Mouse (Mus musculus): ENCODE data around the gene Tac4. TPM values are rescaled to one million over a fixed set of nuclear protein-coding genes. Genes with fewer than 3 reads are reported as not detected.

Gene Tac4
- total RNA-seq, 2 experiments from 2014 or later: not detected

- DNase-seq (ENCODE audit: low spot score in 2 of 2): no peak
Measured at GRCm38 (mm10) chr11:95311425-95311807, 50.1 kb downstream of the Tac4 start.

- no peak for DNase-seq (ENCODE audit: low spot score in 2 of 2)
Measured at GRCm38 (mm10) chr11:95315215-95315955, 54.1 kb downstream of the Tac4 start.

- DNase-seq (ENCODE audit: low spot score in 2 of 2): no peak
Measured at GRCm38 (mm10) chr11:95318116-95318515, 56.8 kb downstream of the Tac4 start.

Other genes with a start within 250 kb of the Tac4 start
- gene Pdk2, start 220.2 kb upstream of the Tac4 start, total RNA-seq (2021): 100 to 1,000 TPM; 116 to 128 TPM
- gene Itga3, start 184.7 kb upstream of the Tac4 start, total RNA-seq (2021): 10 to 100 TPM; 17.2 to 19.3 TPM
- not detected for gene Dlx3, start 141.4 kb upstream of the Tac4 start, total RNA-seq (2021)
- gene Dlx4, start 115.3 kb upstream of the Tac4 start, total RNA-seq (2021): under 1 TPM; 0.19 to 0.21 TPM
- gene Kat7, start 48.7 kb downstream of the Tac4 start, total RNA-seq (2021): 10 to 100 TPM; 75.7 to 81.8 TPM
- 1 to 10 TPM; 3.5 to 4.3 TPM for gene Fam117a, start 75.5 kb downstream of the Tac4 start, total RNA-seq (2021)
- gene Slc35b1, start 123.2 kb downstream of the Tac4 start, total RNA-seq (2021): 10 to 100 TPM; 56.8 to 60.3 TPM
- gene Spop, start 152.6 kb downstream of the Tac4 start, total RNA-seq (2021): 100 to 1,000 TPM; 174 to 182 TPM

All from left cerebral cortex, adult 18-20 months (tissue).